Mouse (Mus musculus) limb, embryonic 14.5 days (tissue): ENCODE measurements at regions not wholly inside any gene's neighbourhood (a gene's known extent, or its start where the extent isn't known, plus 50 kb on each side); places are given as distances from the start of the nearest gene placed in this dataset.

Source experiments
- ATAC-seq: fragments of 200-750 bp; cut with Nextera tagmentation; 2 replicates; pipeline ENCODE4 v1.8.0; 2017; ENCODE audit warnings: low read depth, moderate number of reproducible peaks, moderate TSS enrichment; ENCODE audit not compliant: low FRiP score
- DNase-seq: peaks from one replicate; pipeline ENCODE4 v3.0.0-alpha.2; 2015; ENCODE audit warnings: low spot score
- H3K27ac ChIP-seq: fragments of 300-500 bp; sonication (generic); replicated peaks from 2 replicates; pipeline ENCODE4 v1.5.1; 2014; ENCODE audit warnings: low read depth, mild to moderate bottlenecking, low read length, moderate library complexity, mixed read lengths
- H3K27me3 ChIP-seq: fragments of 300-500 bp; sonication (generic); 2 replicates; pipeline ENCODE4 v1.6.1; 2014; ENCODE audit warnings: low read length, mixed read lengths; ENCODE audit not compliant: control insufficient read depth, insufficient read depth
- H3K36me3 ChIP-seq: fragments of 300-500 bp; sonication (generic); 2 replicates; pipeline ENCODE4 v1.6.1; 2014; ENCODE audit warnings: mild to moderate bottlenecking, low read length, moderate library complexity, mixed read lengths; ENCODE audit not compliant: control insufficient read depth, insufficient read depth
- H3K4me1 ChIP-seq: fragments of 300-500 bp; sonication (generic); 2 replicates; pipeline ENCODE4 v1.6.1; 2014; ENCODE audit warnings: antibody characterized with exemption, low read length, mixed read lengths; ENCODE audit not compliant: control insufficient read depth, insufficient read depth
- H3K4me2 ChIP-seq: fragments of 300-500 bp; sonication (generic); replicated peaks from 2 replicates; pipeline ENCODE4 v1.6.1; 2014; ENCODE audit warnings: low read depth, mild to moderate bottlenecking, low read length, moderate library complexity; ENCODE audit not compliant: severe bottlenecking
- H3K4me3 ChIP-seq: fragments of 300-500 bp; sonication (generic); replicated peaks from 2 replicates; pipeline ENCODE4 v1.5.1; 2014; ENCODE audit warnings: low read length
- H3K9ac ChIP-seq: fragments of 300-500 bp; sonication (generic); 2 replicates; pipeline ENCODE4 v1.6.1; 2014; ENCODE audit warnings: mild to moderate bottlenecking, low read depth, low read length, moderate library complexity; ENCODE audit not compliant: severe bottlenecking
- H3K9me3 ChIP-seq: fragments of 300-500 bp; sonication (generic); 2 replicates; pipeline ENCODE4 v1.6.1; 2016; ENCODE audit warnings: low read length; ENCODE audit not compliant: control insufficient read depth
- POLR2A ChIP-seq: fragments of 200-500 bp; IDR thresholded peaks from 2 replicates; pipeline ENCODE4 v1.8.0; 2012; ENCODE audit warnings: inconsistent platforms, mild to moderate bottlenecking, moderate library complexity, borderline replicate concordance; ENCODE audit not compliant: insufficient read depth, insufficient read length; ENCODE audit errors: extremely low read depth
- WGBS: fragments of 180-500 bp; shearing (Covaris S2); extraction: QIAGEN DNeasy Blood & Tissue Kit; methylation state at CpG from one replicate; pipeline ENCODE4 v1.1.7; 2014; 5-methylcytosine and 5-hydroxymethylcytosine counted together

DNA sequence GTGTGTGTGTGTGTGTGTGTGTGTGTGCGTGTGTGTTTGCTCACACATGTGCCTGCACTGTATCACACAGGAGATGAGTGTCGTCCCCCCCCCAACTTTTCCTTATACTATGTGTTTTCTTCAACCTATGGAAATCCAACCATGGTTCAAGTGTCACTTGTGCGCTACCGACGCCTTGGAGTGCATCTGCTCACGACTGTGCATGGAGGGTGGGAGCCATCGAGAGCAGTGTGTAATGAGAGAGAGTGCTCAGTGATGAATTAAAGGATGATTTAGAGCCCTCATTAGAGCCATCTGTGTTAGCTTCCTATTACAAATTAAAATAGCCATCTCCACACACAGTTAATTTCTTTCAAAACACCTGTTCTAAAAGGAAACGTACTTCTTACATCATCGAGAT, 264.3 kb upstream of the Gadl1 start:
- Histone ChIP-seq H3K4me3 (no peak overlapping the region), H3K4me1 (no peaks in the 10 kb centered on the region), H3K4me2 (no peak overlapping the region), H3K27ac (no peak overlapping the region), H3K9me3 (no peaks in the 10 kb centered on the region), H3K9ac (no peak overlapping the region), H3K36me3 (no peaks in the 10 kb centered on the region), H3K27me3 (no peaks in the 10 kb centered on the region)
- ATAC-seq (no peak), DNase-seq (no peak)
- TF ChIP-seq POLR2A: no peak
- WGBS: 72% methylated on average over 9 of the region's 9 CpGs

DNA sequence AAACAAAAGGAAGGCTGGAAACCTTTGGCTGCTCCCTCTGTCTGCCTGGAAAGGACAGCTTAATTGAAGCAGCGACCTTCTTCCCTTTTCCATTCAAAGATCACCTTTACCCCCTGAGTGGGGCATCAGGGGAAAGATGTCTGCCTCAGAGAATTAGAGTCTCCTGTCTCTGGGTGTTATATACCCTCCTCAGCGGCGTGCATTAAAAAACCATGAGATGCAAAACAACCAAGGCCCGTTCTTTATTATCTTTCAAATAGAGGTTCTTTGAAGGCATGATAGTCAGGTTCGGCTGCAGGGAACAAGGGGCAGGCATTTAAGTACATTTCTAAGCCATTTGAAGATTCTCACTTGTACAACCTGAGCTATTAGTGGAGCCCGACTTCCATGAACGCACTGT, 263.0 kb upstream of the Gadl1 start:
- H3K27ac ChIP-seq: no peak overlapping the region
- no peak for ATAC-seq
- H3K4me1 ChIP-seq: no peaks in the 10 kb centered on the region
- DNase-seq: no peak
- no peaks in the 10 kb centered on the region for H3K36me3 ChIP-seq
- H3K4me3 ChIP-seq: no peak overlapping the region
- TF ChIP-seq POLR2A: no peak
- no peaks in the 10 kb centered on the region for H3K27me3 ChIP-seq
- no peak overlapping the region for H3K9ac ChIP-seq
- H3K4me2 ChIP-seq: no peak overlapping the region
- WGBS: 63% methylated on average over 7 of the region's 7 CpGs
- H3K9me3 ChIP-seq: no peaks in the 10 kb centered on the region

- Histone ChIP-seq H3K4me1 (no peaks in the 10 kb centered on the region), H3K9me3 (no peaks in the 10 kb centered on the region; the same call in 1 of the 2 replicates), H3K4me3 (no peak overlapping the region), H3K27ac (no peak overlapping the region), H3K4me2 (no peak overlapping the region), H3K27me3 (no peaks in the 10 kb centered on the region), H3K9ac (no peak overlapping the region), H3K36me3 (no peaks in the 10 kb centered on the region)
- 84% methylated on average over 2 of the region's 2 CpGs for WGBS
- ATAC-seq: no peak
- no peak for TF ChIP-seq POLR2A
- DNase-seq: no peak
Observed at GRCm38 (mm10) chr9:115651708-115652107, 257.5 kb upstream of the Gadl1 start.

- no peak for TF ChIP-seq POLR2A
- no peak overlapping the region for H3K9ac ChIP-seq
- DNase-seq (no peak), ATAC-seq (no peak)
- no peak overlapping the region for H3K4me3 ChIP-seq
- no peaks in the 10 kb centered on the region for H3K27me3 ChIP-seq
- H3K4me1 ChIP-seq: no peaks in the 10 kb centered on the region
- H3K36me3 ChIP-seq: no peaks in the 10 kb centered on the region
- no peaks in the 10 kb centered on the region; the same call in 1 of the 2 replicates for H3K9me3 ChIP-seq
- H3K27ac ChIP-seq: no peak overlapping the region
- no peak overlapping the region for H3K4me2 ChIP-seq
- 96% methylated on average over 5 of the region's 5 CpGs for WGBS
Observed at GRCm38 (mm10) chr9:115653116-115653515, 256.1 kb upstream of the Gadl1 start.

DNA sequence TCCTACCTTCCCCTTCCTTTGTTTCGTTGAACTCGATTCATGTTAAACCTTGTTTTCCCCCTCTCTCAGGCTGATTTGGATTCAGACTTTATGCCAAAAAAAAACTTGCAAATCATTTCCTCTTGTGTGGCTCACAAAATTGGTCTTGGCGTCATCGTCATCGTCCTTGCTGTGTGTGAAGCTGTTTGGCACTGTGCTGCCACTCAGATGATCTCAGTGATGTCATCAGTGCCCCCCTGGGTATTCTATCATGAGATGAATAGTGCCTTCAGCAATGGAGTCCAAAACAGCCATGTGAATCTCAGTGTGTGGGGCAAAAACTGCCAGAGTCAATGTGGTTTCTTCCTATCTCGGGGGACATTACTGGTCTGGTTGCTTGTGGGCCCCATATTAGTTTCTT, 254.3 kb upstream of the Gadl1 start:
- Histone ChIP-seq H3K27me3 (no peaks in the 10 kb centered on the region), H3K4me1 (no peaks in the 10 kb centered on the region), H3K27ac (no peak overlapping the region), H3K4me2 (no peak overlapping the region), H3K9ac (no peak overlapping the region), H3K9me3 (no peaks in the 10 kb centered on the region; the same call in 1 of the 2 replicates), H3K4me3 (no peak overlapping the region), H3K36me3 (no peaks in the 10 kb centered on the region)
- no peak for ATAC-seq
- 92% methylated on average over 6 of the region's 6 CpGs for WGBS
- DNase-seq: no peak
- no peak for TF ChIP-seq POLR2A

- Histone ChIP-seq H3K9me3 (no peaks in the 10 kb centered on the region; the same call in 1 of the 2 replicates), H3K4me2 (no peak overlapping the region), H3K27ac (no peak overlapping the region), H3K4me3 (no peak overlapping the region), H3K9ac (no peak overlapping the region), H3K27me3 (no peaks in the 10 kb centered on the region), H3K4me1 (no peaks in the 10 kb centered on the region), H3K36me3 (no peaks in the 10 kb centered on the region)
- TF ChIP-seq POLR2A: no peak
- ATAC-seq: no peak
- WGBS: 39% methylated on average over 2 of the region's 2 CpGs
- no peak for DNase-seq
Observed at GRCm38 (mm10) chr9:115656538-115656937, 252.7 kb upstream of the Gadl1 start.
